Mouse (Mus musculus): ENCODE data around the gene Cdc14a.

GRCm38 (mm10) chr3:116401436-116401835 is 22.4 kb downstream of the Cdc14a start:
- TF ChIP-seq CTCF (IDR thresholded peaks at IDR 0.05; ENCODE audit: low read depth) (no peak), EP300 (IDR thresholded peaks at IDR 0.05; ENCODE audit: low read depth) (no peak)

Data from liver, embryonic 14.5 days (tissue).